Mouse (Mus musculus) E14TG2a.4 (cell line): Measurements from ENCODE around the gene Disc1.

Experiments used
- H3K27me3 ChIP-seq: 2 replicates; pipeline ENCODE4 v1.6.1; 2014; ENCODE audit warnings: low read length, control low read depth; ENCODE audit not compliant: insufficient read depth
- H3K36me3 ChIP-seq: 2 replicates; pipeline ENCODE4 v1.6.1; 2014; ENCODE audit warnings: low read length, control low read depth; ENCODE audit not compliant: insufficient read depth
- H3K4me1 ChIP-seq: replicated peaks from 2 replicates; pipeline ENCODE4 v1.6.1; 2014; ENCODE audit warnings: low read depth, low read length, control low read depth
- H3K4me3 ChIP-seq: replicated peaks from 2 replicates; pipeline ENCODE4 v1.5.1; 2014; ENCODE audit warnings: mild to moderate bottlenecking, low read length
- H3K9me3 ChIP-seq: 2 replicates; pipeline ENCODE4 v1.6.1; 2014; ENCODE audit warnings: low read length, control low read depth
- CTCF ChIP-seq: conservative IDR thresholded peaks from 2 replicates; pipeline ENCODE4 v1.5.1; 2014; ENCODE audit warnings: low read length
- NANOG ChIP-seq: IDR thresholded peaks from 2 replicates; pipeline ENCODE4 v1.6.1; 2014; ENCODE audit warnings: borderline replicate concordance, low read length, mixed read lengths
- POU5F1 ChIP-seq: IDR thresholded peaks from 2 replicates; pipeline ENCODE4 v1.6.1; 2014; ENCODE audit warnings: low read length, borderline replicate concordance

The Disc1 gene

GRCm38 (mm10) chr8:125309985-125310384 is 256.0 kb downstream of the Disc1 start:
- Histone ChIP-seq H3K4me3 (no peak overlapping the region), H3K9me3 (peaks cover 4% of the 10 kb centered on the region), H3K4me1 (peaks cover 13% of the 10 kb centered on the region; the same call in 1 of the 2 replicates), H3K27me3 (peaks cover 10% of the 10 kb centered on the region), H3K36me3 (no peaks in the 10 kb centered on the region)
- TF ChIP-seq CTCF (no peak), POU5F1 (no peak), NANOG (no peak)
